In the genomic region with DNA sequence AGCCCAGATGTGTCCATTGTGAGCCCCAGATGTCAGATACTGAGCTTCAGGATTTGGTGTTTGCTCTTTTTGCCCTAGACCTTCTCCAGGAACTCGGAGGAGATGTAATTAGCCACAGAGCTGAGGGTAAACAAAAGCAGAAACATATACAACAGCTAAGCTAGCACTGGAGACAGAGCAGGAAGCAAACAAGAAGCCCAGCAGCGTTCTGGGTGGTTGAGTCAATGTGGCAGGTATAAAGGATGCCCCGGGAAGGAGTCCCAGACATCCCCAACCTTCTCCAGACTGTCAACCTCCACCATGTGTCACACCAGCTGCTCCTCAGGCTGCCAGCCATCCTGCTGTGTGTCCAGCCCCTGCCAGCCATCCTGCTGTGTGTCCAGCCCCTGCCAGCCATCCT, we compare ENCODE assay signal across 44 mouse cellular contexts. TPM values are rescaled to one million over a fixed set of nuclear protein-coding genes. Genes with fewer than 3 reads are reported as not detected.
"Had no signal": no experiment of that assay in that cellular context is flagged by ENCODE, and none has a peak within 500 bp of the region (broad histone marks: within the 10 kb centered on the region; RNA-seq: fewer than 3 reads in every experiment).

A gene (plus strand): TSS at position 301 of the 400 bp plus-strand sequence.

- DNase-seq: gastrocnemius, postnatal 25 days; heart, adult 18-20 months; heart, postnatal 10 days; heart, postnatal 4 days; kidney, adult 18-20 months; kidney, adult 8-10 months; kidney, postnatal 10 days; kidney, postnatal 36 days; layer of hippocampus, adult 9-11 months; layer of hippocampus, postnatal 36 days; left cerebral cortex, postnatal 4 days had no signal

- H3K9me3 ChIP-seq: heart, embryonic 10.5 days; heart, embryonic 12.5 days; hindbrain, embryonic 10.5 days; hindbrain, embryonic 12.5 days; intestine, embryonic 15.5 days; limb, embryonic 13.5 days; limb, embryonic 15.5 days; liver, embryonic 12.5 days had no signal

- H3K4me3 ChIP-seq: heart, embryonic 10.5 days; heart, embryonic 12.5 days; hindbrain, embryonic 10.5 days; hindbrain, embryonic 12.5 days; intestine, embryonic 15.5 days; limb, embryonic 13.5 days; limb, embryonic 15.5 days; liver, embryonic 12.5 days had no signal

- H3K27me3 ChIP-seq: heart, embryonic 12.5 days; hindbrain, embryonic 12.5 days; intestine, embryonic 15.5 days; limb, embryonic 13.5 days; limb, embryonic 15.5 days had no signal

- H3K9ac ChIP-seq: heart, embryonic 12.5 days; hindbrain, embryonic 12.5 days; hindbrain, embryonic 14.5 days; intestine, embryonic 15.5 days; limb, embryonic 13.5 days; limb, embryonic 15.5 days; liver, embryonic 12.5 days; liver, embryonic 14.5 days had no signal

- H3K4me1 ChIP-seq: heart, embryonic 10.5 days; heart, embryonic 12.5 days; hindbrain, embryonic 10.5 days; hindbrain, embryonic 12.5 days; intestine, embryonic 15.5 days; limb, embryonic 13.5 days; limb, embryonic 15.5 days; liver, embryonic 12.5 days had no signal

- H3K36me3 ChIP-seq: heart, embryonic 10.5 days; heart, embryonic 12.5 days; hindbrain, embryonic 10.5 days; hindbrain, embryonic 12.5 days; intestine, embryonic 15.5 days; limb, embryonic 13.5 days; limb, embryonic 15.5 days; liver, embryonic 12.5 days had no signal

- H3K4me2 ChIP-seq: heart, embryonic 12.5 days; hindbrain, embryonic 12.5 days; hindbrain, embryonic 14.5 days; intestine, embryonic 15.5 days; limb, embryonic 13.5 days; limb, embryonic 15.5 days; liver, embryonic 12.5 days had no signal

- ATAC-seq: hindbrain, embryonic 16.5 days; inflammation-experienced regulatory T-cells, adult 6 months; intestine, embryonic 15.5 days; intestine, postnatal 0 days; liver, embryonic 12.5 days had no signal

- H3K27ac ChIP-seq: heart, embryonic 10.5 days; hindbrain, embryonic 10.5 days; hindbrain, embryonic 12.5 days; hindbrain, embryonic 14.5 days; intestine, embryonic 15.5 days; limb, embryonic 13.5 days; limb, embryonic 15.5 days; liver, embryonic 12.5 days; liver, embryonic 14.5 days had no signal

RNA-seq across cellular contexts. Expression of the gene that starts here (rescaled TPM):
- total RNA-seq: gastrocnemius, adult 8-10 months; gastrocnemius, postnatal 25 days; gastrocnemius, postnatal 4 days; granulocyte monocyte progenitor cell, adult 5-6 weeks; heart, adult 18-20 months; heart, adult 8-10 months; heart, postnatal 10 days; heart, postnatal 25 days; heart, postnatal 4 days; layer of hippocampus, adult 18-20 months; layer of hippocampus, adult 8-10 months; layer of hippocampus, postnatal 14 days; layer of hippocampus, postnatal 36 days; left cerebral cortex, adult 18-20 months; left cerebral cortex, adult 8-10 months; left cerebral cortex, postnatal 10 days; left cerebral cortex, postnatal 25 days; left cerebral cortex, postnatal 4 days; liver, adult 2 months had no signal
- polyA plus RNA-seq: heart, embryonic 10.5 days; heart, embryonic 12.5 days; heart, embryonic 14.5 days; heart, embryonic 16.5 days; hindbrain, embryonic 10.5 days; hindbrain, embryonic 12.5 days; hindbrain, embryonic 14.5 days; hindbrain, embryonic 16.5 days; inflammation-experienced regulatory T-cells, adult 6 months; intestine, embryonic 15.5 days; intestine, postnatal 0 days; kidney, embryonic 14.5 days; kidney, embryonic 16.5 days; large intestine, adult 2 months; limb, embryonic 11.5 days; limb, embryonic 13.5 days; limb, embryonic 15.5 days; liver, adult 2 months; liver, embryonic 12.5 days; liver, embryonic 14.5 days; liver, embryonic 16.5 days had no signal
